Mouse (Mus musculus) G1E (cell line): Measurements from ENCODE around the gene Rpgrip1.

ENCODE experiments used
- CTCF ChIP-seq: IDR thresholded peaks from 2 replicates; pipeline ENCODE4 v1.5.1; 2012; ENCODE audit warnings: low read depth, low read length, inconsistent platforms, mixed read lengths
- GATA1 ChIP-seq: IDR thresholded peaks from 2 replicates; pipeline ENCODE4 v1.6.1; 2012; ENCODE audit warnings: borderline replicate concordance, low read length, inconsistent platforms, mixed read lengths
- GATA2 ChIP-seq: IDR thresholded peaks from 2 replicates; pipeline ENCODE4 v1.6.1; 2012; ENCODE audit warnings: low read depth, low read length, inconsistent platforms, borderline replicate concordance
- POLR2AphosphoS5 ChIP-seq: IDR thresholded peaks from 2 replicates; pipeline ENCODE4 v1.6.1; 2012; ENCODE audit warnings: low read depth, low read length, inconsistent platforms; ENCODE audit not compliant: insufficient replicate concordance
- TAL1 ChIP-seq: conservative IDR thresholded peaks from 2 replicates; pipeline ENCODE4 v1.6.1; 2012; ENCODE audit warnings: low read depth, low read length, inconsistent platforms, mixed read lengths

GRCm38 (mm10) chr14:52060800-52061199 lies 49.7 kb upstream of the Rpgrip1 start:
- TF ChIP-seq CTCF: no peak
- no peak for TF ChIP-seq POLR2AphosphoS5
- no peak for TF ChIP-seq GATA2
- no peak for TF ChIP-seq GATA1
- TF ChIP-seq TAL1: no peak
